Mouse (Mus musculus): ENCODE data around the gene Gm21833.
"Not testable (repeated sequence)": the region's sequence is repeated elsewhere in the genome, so short reads cannot be mapped to it uniquely, and the experiment has no call there.

Gm21833 gene

GRCm38 (mm10) chr16:82828082-82828481 lies at the start of gene Gm21833:
TSS of gene Gm21833 (plus strand) at chr16:82828382.
- CTCF ChIA-PET, result not testable (repeated sequence)

- CTCF ChIA-PET, result no interaction called here
Measured at GRCm38 (mm10) chr16:82789521-82789920, 38.7 kb upstream of the Gm21833 start.

GRCm38 (mm10) chr16:82796489-82796888 lies 31.7 kb upstream of the Gm21833 start:
- CTCF ChIA-PET, result no interaction called here

- CTCF ChIA-PET, result no interaction called here
Measured at GRCm38 (mm10) chr16:82815255-82815654, 12.9 kb upstream of the Gm21833 start.

GRCm38 (mm10) chr16:82816615-82817014 lies 11.6 kb upstream of the Gm21833 start:
- CTCF ChIA-PET, result no interaction called here

- CTCF ChIA-PET, result no interaction called here
Measured at GRCm38 (mm10) chr16:82855752-82856151, 27.6 kb downstream of the Gm21833 start.

- CTCF ChIA-PET, result no interaction called here
Measured at GRCm38 (mm10) chr16:82864590-82864989, 36.4 kb downstream of the Gm21833 start.
